Mouse (Mus musculus) small intestine, adult 2 months (tissue): ENCODE results near the gene Dlx5.

Experiments
- CTCF ChIP-seq: fragments of 200-500 bp; IDR thresholded peaks from 2 replicates; pipeline ENCODE4 v1.5.1; 2012; ENCODE audit warnings: low read depth, mild to moderate bottlenecking, control low read depth, inconsistent platforms, low read length, moderate library complexity, mixed read lengths; ENCODE audit not compliant: insufficient replicate concordance, insufficient read length; ENCODE audit errors: extremely low read depth
- POLR2A ChIP-seq: fragments of 200-500 bp; IDR thresholded peaks from 2 replicates; pipeline ENCODE4 v1.6.1; 2012; ENCODE audit warnings: low read depth, mild to moderate bottlenecking, control low read depth, inconsistent platforms, low read length, moderate library complexity

- TF ChIP-seq CTCF (no peak), POLR2A (no peak)
Observed at GRCm38 (mm10) chr6:6886225-6886624, 4.3 kb upstream of the Dlx5 start.
